Mouse (Mus musculus): ENCODE measurements around the gene Rnf17.

GRCm38 (mm10) chr14:56553331-56553730 lies 150.9 kb downstream of the Rnf17 start:
- TF ChIP-seq CTCF (IDR thresholded peaks at IDR 0.05; ENCODE audit: insufficient read depth, low read depth, low read length): no peak
- no peak for TF ChIP-seq POLR2A (IDR thresholded peaks at IDR 0.05; ENCODE audit: insufficient read depth, low read depth, low read length)
